Mouse (Mus musculus) liver, embryonic 15.5 days (tissue): Measurements from ENCODE around the gene Dgat2l6. TPM values are rescaled to one million over a fixed set of nuclear protein-coding genes. Genes with fewer than 3 reads are reported as not detected.
A peak's percentile ranks its signal among the peaks of the same experiment; 100 is the strongest.

Experiments used
- ATAC-seq: fragments of 200-750 bp; cut with Nextera tagmentation; 2 replicates; pipeline ENCODE4 v1.8.0; 2017; ENCODE audit warnings: moderate number of reproducible peaks, mild to moderate bottlenecking, moderate library complexity; ENCODE audit not compliant: insufficient read depth
- H3K27ac ChIP-seq: fragments of 300-500 bp; sonication (generic); replicated peaks from 2 replicates; pipeline ENCODE4 v1.5.1; 2015; ENCODE audit warnings: mild to moderate bottlenecking, inconsistent platforms
- H3K27me3 ChIP-seq: fragments of 300-500 bp; sonication (generic); 2 replicates; pipeline ENCODE4 v1.6.1; 2015; ENCODE audit warnings: mild to moderate bottlenecking, inconsistent platforms
- H3K36me3 ChIP-seq: fragments of 300-500 bp; sonication (generic); replicated peaks from 2 replicates; pipeline ENCODE4 v1.6.1; 2015; ENCODE audit warnings: moderate library complexity, mild to moderate bottlenecking, inconsistent platforms
- H3K4me1 ChIP-seq: fragments of 300-500 bp; sonication (generic); replicated peaks from 2 replicates; pipeline ENCODE4 v1.6.1; 2015; ENCODE audit warnings: inconsistent platforms
- H3K4me2 ChIP-seq: fragments of 300-500 bp; sonication (generic); 2 replicates; pipeline ENCODE4 v1.6.1; 2015; ENCODE audit warnings: moderate library complexity, mild to moderate bottlenecking, inconsistent platforms
- H3K4me3 ChIP-seq: fragments of 300-500 bp; sonication (generic); replicated peaks from 2 replicates; pipeline ENCODE4 v1.5.1; 2015; ENCODE audit warnings: mild to moderate bottlenecking, inconsistent platforms
- H3K9ac ChIP-seq: fragments of 300-500 bp; sonication (generic); 2 replicates; pipeline ENCODE4 v1.6.1; 2015; ENCODE audit warnings: moderate library complexity, mild to moderate bottlenecking, inconsistent platforms
- H3K9me3 ChIP-seq: fragments of 300-500 bp; sonication (generic); replicated peaks from 2 replicates; pipeline ENCODE4 v1.6.1; 2016; ENCODE audit warnings: inconsistent platforms
- WGBS: fragments of 180-500 bp; shearing (Covaris S2); methylation state at CpG from one replicate; pipeline ENCODE4 v1.1.7; 2015; ENCODE audit warnings: mixed read lengths; ENCODE audit not compliant: insufficient replicate concordance; 5-methylcytosine and 5-hydroxymethylcytosine counted together
- polyA plus RNA-seq: library from polyadenylated mRNA; unstranded; fragments of >200 nt; fragmentation: Nextera tagmentation; extraction: Ambion mirVana; gene quantifications from 2 replicates; pipeline ENCODE4 v1.2.1, GENCODE M21; 2015

Dgat2l6 gene
- polyA plus RNA-seq, 1 experiment from 2014 or later, result not detected

GRCm38 (mm10) chrX:100518532-100518931 is 6.1 kb upstream of the Dgat2l6 start:
- ATAC-seq, result no peak
- no peaks in the 10 kb centered on the region for H3K36me3 ChIP-seq
- WGBS, result 59% methylated on average over 2 of the region's 2 CpGs
- H3K27ac ChIP-seq, result no peak overlapping the region
- H3K4me2 ChIP-seq, result no peak overlapping the region
- H3K9ac ChIP-seq, result no peak overlapping the region
- H3K27me3 ChIP-seq, result no peaks in the 10 kb centered on the region
- H3K4me3 ChIP-seq, result no peak overlapping the region
- no peaks in the 10 kb centered on the region for H3K4me1 ChIP-seq
- no peaks in the 10 kb centered on the region for H3K9me3 ChIP-seq

GRCm38 (mm10) chrX:100556026-100556425 is 31.4 kb downstream of the Dgat2l6 start:
- H3K4me3 ChIP-seq, result no peak overlapping the region
- no peaks in the 10 kb centered on the region for H3K36me3 ChIP-seq
- H3K27ac ChIP-seq, result no peak overlapping the region
- no peak overlapping the region for H3K9ac ChIP-seq
- 48% methylated on average over 3 of the region's 3 CpGs for WGBS
- H3K27me3 ChIP-seq, result no peaks in the 10 kb centered on the region
- H3K4me2 ChIP-seq, result no peak overlapping the region
- no peaks in the 10 kb centered on the region for H3K9me3 ChIP-seq
- ATAC-seq, result no peak
- no peaks in the 10 kb centered on the region for H3K4me1 ChIP-seq

GRCm38 (mm10) chrX:100565696-100566095 is 41.1 kb downstream of the Dgat2l6 start:
- Histone ChIP-seq H3K4me1 (no peaks in the 10 kb centered on the region), H3K36me3 (no peaks in the 10 kb centered on the region), H3K4me3 (no peak overlapping the region), H3K27ac (no peak overlapping the region), H3K9ac (no peak overlapping the region), H3K27me3 (no peaks in the 10 kb centered on the region), H3K9me3 (no peaks in the 10 kb centered on the region), H3K4me2 (no peak overlapping the region)
- no peak for ATAC-seq
- 72% methylated on average over 3 of the region's 3 CpGs for WGBS

- Histone ChIP-seq H3K4me1 (no peaks in the 10 kb centered on the region), H3K27me3 (peaks cover 7% of the 10 kb centered on the region; the same call in 1 of the 2 replicates), H3K9me3 (no peaks in the 10 kb centered on the region), H3K4me3 (no peak within 1 kb of the TSS), H3K27ac (no peak within 1 kb of the TSS), H3K9ac (no peak within 1 kb of the TSS), H3K4me2 (no peak within 1 kb of the TSS), H3K36me3 (no peaks in the 10 kb centered on the region)
- no peak for ATAC-seq
- 38% methylated on average over 1 of the region's 1 CpGs for WGBS
Measured at GRCm38 (mm10) chrX:100571951-100572350, 47.3 kb downstream of the Dgat2l6 start, which contains the start of gene Awat1. Gene Awat1 (plus strand): TSS chrX:100572251.

- no peak within 1 kb of the TSS; the same call in 1 of the 2 replicates for H3K4me2 ChIP-seq
- H3K4me1 ChIP-seq, result no peaks in the 10 kb centered on the region
- H3K9me3 ChIP-seq, result no peaks in the 10 kb centered on the region
- WGBS, result 28% methylated on average over 4 of the region's 4 CpGs
- no peak within 1 kb of the TSS for H3K4me3 ChIP-seq
- no peak within 1 kb of the TSS for H3K27ac ChIP-seq
- H3K9ac ChIP-seq, result no peak within 1 kb of the TSS
- H3K27me3 ChIP-seq, result peaks cover 16% of the 10 kb centered on the region; the same call in 1 of the 2 replicates
- ATAC-seq, result peak; percentile 54; the same call in 1 of the 2 replicates
- H3K36me3 ChIP-seq, result no peaks in the 10 kb centered on the region
Measured at GRCm38 (mm10) chrX:100594791-100595190, 70.2 kb downstream of the Dgat2l6 start, which contains the start of gene P2ry4. Gene P2ry4 (minus strand): TSS chrX:100594869.

Other genes with a start within 250 kb of the Dgat2l6 start
- gene Otud6a, start 95.8 kb upstream of the Dgat2l6 start, polyA plus RNA-seq, result not detected in 2 replicates
- gene Awat2, start 82.1 kb upstream of the Dgat2l6 start, polyA plus RNA-seq, result 0.21 and 0.31 TPM in 2 replicates
- gene Igbp1, start 30.5 kb upstream of the Dgat2l6 start, polyA plus RNA-seq, result 12.2 and 13.8 TPM in 2 replicates
- gene Awat1, start 47.4 kb downstream of the Dgat2l6 start, polyA plus RNA-seq, result not detected in 2 replicates
- 0.38 and 0.53 TPM in 2 replicates for gene P2ry4, start 70.0 kb downstream of the Dgat2l6 start, polyA plus RNA-seq
- not detected in 2 replicates for gene Arr3, start 80.7 kb downstream of the Dgat2l6 start, polyA plus RNA-seq
- 20.3 and 22.2 TPM in 2 replicates for gene Kif4, start 100.9 kb downstream of the Dgat2l6 start, polyA plus RNA-seq
- 56.4 and 61.4 TPM in 2 replicates for gene Pdzd11, start 101.7 kb downstream of the Dgat2l6 start, polyA plus RNA-seq
- 0.14 and 0.21 TPM in 2 replicates for gene Gdpd2, start 205.0 kb downstream of the Dgat2l6 start, polyA plus RNA-seq
- gene Dlg3, start 242.9 kb downstream of the Dgat2l6 start, polyA plus RNA-seq, result 0.32 and 0.79 TPM in 2 replicates